Mouse (Mus musculus) heart, postnatal 0 days (tissue): ENCODE results near the gene Adora2a.

Experiments
- CTCF ChIP-seq: IDR thresholded peaks from 2 replicates; pipeline ENCODE4 v1.5.1; 2016; ENCODE audit warnings: antibody characterized with exemption, control low read depth, low read depth
- EP300 ChIP-seq: IDR thresholded peaks from 2 replicates; pipeline ENCODE4 v1.6.1; 2016; ENCODE audit warnings: antibody characterized with exemption, low read depth

DNA sequence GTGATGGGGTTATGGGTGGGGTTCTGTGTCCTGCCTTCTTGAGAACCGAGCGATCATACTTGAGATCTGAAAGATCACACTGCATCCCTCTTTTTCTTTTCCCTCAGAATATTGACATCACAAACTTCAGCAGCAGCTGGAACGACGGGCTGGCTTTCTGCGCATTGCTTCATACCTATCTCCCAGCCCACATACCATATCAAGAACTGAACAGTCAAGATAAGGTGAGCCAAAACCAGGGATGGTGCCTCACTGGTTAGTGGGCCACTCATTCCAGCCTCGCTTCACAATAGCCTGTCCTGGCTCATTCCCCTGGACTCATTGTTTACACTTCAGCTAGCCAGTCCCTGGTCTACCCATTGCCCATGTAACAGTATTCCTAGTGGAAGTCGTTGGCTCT, 9.5 kb upstream of the Adora2a start:
- TF ChIP-seq CTCF (no peak), EP300 (no peak)
